Mouse (Mus musculus) liver, embryonic 12.5 days (tissue): ENCODE data around the gene Epb41l4b. TPM values are rescaled to one million over a fixed set of nuclear protein-coding genes. Genes with fewer than 3 reads are reported as not detected.
A peak's percentile ranks its signal among the peaks of the same experiment; 100 is the strongest.

Experiments used
- ATAC-seq: fragments of 200-750 bp; cut with Nextera tagmentation; 2 replicates; pipeline ENCODE4 v1.8.0; 2017; ENCODE audit warnings: moderate number of reproducible peaks, mild to moderate bottlenecking, moderate library complexity
- H3K27ac ChIP-seq: fragments of 300-500 bp; sonication (generic); 2 replicates; pipeline ENCODE4 v1.5.1; 2016; ENCODE audit warnings: mild to moderate bottlenecking
- H3K27me3 ChIP-seq: fragments of 300-500 bp; sonication (generic); replicated peaks from 2 replicates; pipeline ENCODE4 v1.6.1; 2016; ENCODE audit warnings: mild to moderate bottlenecking, moderate library complexity
- H3K36me3 ChIP-seq: fragments of 300-500 bp; sonication (generic); 2 replicates; pipeline ENCODE4 v1.6.1; 2016; ENCODE audit warnings: mild to moderate bottlenecking, moderate library complexity
- H3K4me1 ChIP-seq: fragments of 300-500 bp; sonication (generic); 2 replicates; pipeline ENCODE4 v1.6.1; 2016
- H3K4me2 ChIP-seq: fragments of 300-500 bp; sonication (generic); 2 replicates; pipeline ENCODE4 v1.6.1; 2016; ENCODE audit warnings: mild to moderate bottlenecking, moderate library complexity
- H3K4me3 ChIP-seq: fragments of 300-500 bp; sonication (generic); 2 replicates; pipeline ENCODE4 v1.5.1; 2016; ENCODE audit warnings: mild to moderate bottlenecking, moderate library complexity
- H3K9ac ChIP-seq: fragments of 300-500 bp; sonication (generic); 2 replicates; pipeline ENCODE4 v1.6.1; 2016; ENCODE audit warnings: mild to moderate bottlenecking, moderate library complexity
- H3K9me3 ChIP-seq: fragments of 300-500 bp; sonication (generic); replicated peaks from 2 replicates; pipeline ENCODE4 v1.6.1; 2016; ENCODE audit warnings: mild to moderate bottlenecking, moderate library complexity
- WGBS: fragments of 180-500 bp; shearing (Covaris S2); methylation state at CpG from one replicate; pipeline ENCODE4 v1.1.7; 2016; ENCODE audit not compliant: insufficient replicate concordance; 5-methylcytosine and 5-hydroxymethylcytosine counted together
- polyA plus RNA-seq: library from polyadenylated mRNA; unstranded; fragments of >200 nt; fragmentation: Nextera tagmentation; extraction: Ambion mirVana; gene quantifications from 2 replicates; pipeline ENCODE4 v1.2.1, GENCODE M21; 2016

Gene Epb41l4b
- polyA plus RNA-seq, 1 experiment from 2014 or later, result 1.4 TPM

- peaks cover 24% of the 10 kb centered on the region for H3K27me3 ChIP-seq
- peak; percentile 78 for ATAC-seq
- H3K27ac ChIP-seq, result no peak overlapping the region
These were observed 25.0 kb upstream of the Epb41l4b start for GRCm38 (mm10) chr4:57168277-57168676.

GRCm38 (mm10) chr4:57166922-57167870 is 24.0 kb upstream of the Epb41l4b start:
- peaks cover 16% of the 10 kb centered on the region for H3K4me1 ChIP-seq
- no peak overlapping the region for H3K9ac ChIP-seq
- ATAC-seq, result no peak
- no peak overlapping the region for H3K4me2 ChIP-seq
- no peaks in the 10 kb centered on the region for H3K36me3 ChIP-seq
- peaks cover 27% of the 10 kb centered on the region for H3K27me3 ChIP-seq
- no peak overlapping the region for H3K27ac ChIP-seq
- H3K4me3 ChIP-seq, result no peak overlapping the region
- no peaks in the 10 kb centered on the region for H3K9me3 ChIP-seq
- WGBS, result 39% methylated on average over 12 of the region's 12 CpGs

More at GRCm38 (mm10) chr4:57168277-57168676, 25.0 kb upstream of the Epb41l4b start:
- Histone ChIP-seq H3K4me2 (no peak overlapping the region), H3K4me1 (peaks cover 19% of the 10 kb centered on the region), H3K4me3 (no peak overlapping the region), H3K36me3 (no peaks in the 10 kb centered on the region), H3K9me3 (no peaks in the 10 kb centered on the region), H3K9ac (no peak overlapping the region)
- WGBS, result 21% methylated on average over 1 of the region's 1 CpGs

GRCm38 (mm10) chr4:57165654-57166053 is 22.4 kb upstream of the Epb41l4b start:
- no peak for ATAC-seq
- H3K27ac ChIP-seq, result no peak overlapping the region
- no peaks in the 10 kb centered on the region for H3K9me3 ChIP-seq
- H3K4me3 ChIP-seq, result no peak overlapping the region
- H3K36me3 ChIP-seq, result no peaks in the 10 kb centered on the region
- peaks cover 22% of the 10 kb centered on the region for H3K27me3 ChIP-seq
- WGBS, result 38% methylated on average over 3 of the region's 3 CpGs
- no peak overlapping the region for H3K4me2 ChIP-seq
- H3K9ac ChIP-seq, result no peak overlapping the region
- H3K4me1 ChIP-seq, result peaks cover 16% of the 10 kb centered on the region

- peaks cover 20% of the 10 kb centered on the region for H3K27me3 ChIP-seq
- no peak overlapping the region for H3K4me3 ChIP-seq
- no peak for ATAC-seq
- no peak overlapping the region for H3K4me2 ChIP-seq
- peaks cover 16% of the 10 kb centered on the region for H3K4me1 ChIP-seq
- WGBS, result 73% methylated on average over 9 of the region's 9 CpGs
- no peak overlapping the region for H3K9ac ChIP-seq
- no peak overlapping the region for H3K27ac ChIP-seq
- H3K36me3 ChIP-seq, result no peaks in the 10 kb centered on the region
- H3K9me3 ChIP-seq, result no peaks in the 10 kb centered on the region
These were observed 21.5 kb upstream of the Epb41l4b start for GRCm38 (mm10) chr4:57164578-57165210.

GRCm38 (mm10) chr4:57162789-57163722 is 19.8 kb upstream of the Epb41l4b start:
- Histone ChIP-seq H3K27ac (no peak overlapping the region), H3K4me2 (no peak overlapping the region), H3K4me3 (no peak overlapping the region), H3K27me3 (peaks cover 13% of the 10 kb centered on the region), H3K36me3 (no peaks in the 10 kb centered on the region), H3K9me3 (no peaks in the 10 kb centered on the region), H3K4me1 (peaks cover 10% of the 10 kb centered on the region), H3K9ac (no peak overlapping the region)
- no peak for ATAC-seq
- 42% methylated on average over 10 of the region's 10 CpGs for WGBS

- no peak overlapping the region for H3K9ac ChIP-seq
- 61% methylated on average over 7 of the region's 7 CpGs for WGBS
- H3K9me3 ChIP-seq, result no peaks in the 10 kb centered on the region
- H3K4me2 ChIP-seq, result no peak overlapping the region
- H3K4me3 ChIP-seq, result no peak overlapping the region
- H3K27me3 ChIP-seq, result peaks cover 10% of the 10 kb centered on the region
- no peak overlapping the region for H3K27ac ChIP-seq
- H3K4me1 ChIP-seq, result no peaks in the 10 kb centered on the region
- no peaks in the 10 kb centered on the region for H3K36me3 ChIP-seq
- no peak for ATAC-seq
These were observed 17.3 kb upstream of the Epb41l4b start for GRCm38 (mm10) chr4:57160571-57160970.

GRCm38 (mm10) chr4:57156549-57157169 is 13.4 kb upstream of the Epb41l4b start:
- H3K27ac ChIP-seq, result no peak overlapping the region
- WGBS, result 73% methylated on average over 8 of the region's 8 CpGs
- no peak overlapping the region for H3K4me2 ChIP-seq
- H3K27me3 ChIP-seq, result peaks cover 6% of the 10 kb centered on the region; the same call in 1 of the 2 replicates
- no peak for ATAC-seq
- no peaks in the 10 kb centered on the region for H3K9me3 ChIP-seq
- no peak overlapping the region for H3K9ac ChIP-seq
- no peaks in the 10 kb centered on the region for H3K36me3 ChIP-seq
- peaks cover 37% of the 10 kb centered on the region for H3K4me1 ChIP-seq
- H3K4me3 ChIP-seq, result no peak overlapping the region

GRCm38 (mm10) chr4:57153838-57154237 is 10.6 kb upstream of the Epb41l4b start:
- Histone ChIP-seq H3K36me3 (no peaks in the 10 kb centered on the region), H3K27ac (peak overlapping the region; percentile 94), H3K4me3 (peak overlapping the region; percentile 43), H3K4me2 (peak overlapping the region; percentile 73), H3K9ac (peak overlapping the region; percentile 67), H3K9me3 (no peaks in the 10 kb centered on the region), H3K27me3 (no peaks in the 10 kb centered on the region; the same call in 1 of the 2 replicates), H3K4me1 (peaks cover 42% of the 10 kb centered on the region)
- 45% methylated on average over 8 of the region's 8 CpGs for WGBS
- peak; percentile 55 for ATAC-seq

- ATAC-seq, result peak; percentile 98
- H3K9ac ChIP-seq, result peak overlapping the region; percentile 67
These were observed 10.0 kb upstream of the Epb41l4b start for GRCm38 (mm10) chr4:57153068-57153835.

GRCm38 (mm10) chr4:57148182-57148581 is 4.9 kb upstream of the Epb41l4b start:
- WGBS, result 53% methylated on average over 3 of the region's 3 CpGs
- no peak overlapping the region for H3K4me3 ChIP-seq
- no peaks in the 10 kb centered on the region for H3K9me3 ChIP-seq
- no peaks in the 10 kb centered on the region for H3K36me3 ChIP-seq
- no peak overlapping the region for H3K9ac ChIP-seq
- no peak for ATAC-seq
- no peak overlapping the region for H3K4me2 ChIP-seq
- peaks cover 45% of the 10 kb centered on the region for H3K27me3 ChIP-seq
- no peak overlapping the region for H3K27ac ChIP-seq
- H3K4me1 ChIP-seq, result peaks cover 28% of the 10 kb centered on the region

More at GRCm38 (mm10) chr4:57153068-57153835, 10.0 kb upstream of the Epb41l4b start:
- Histone ChIP-seq H3K27me3 (peaks cover under 1% of the 10 kb centered on the region; the same call in 1 of the 2 replicates), H3K9me3 (no peaks in the 10 kb centered on the region), H3K4me2 (peak overlapping the region; percentile 73), H3K27ac (peak overlapping the region; percentile 94), H3K36me3 (no peaks in the 10 kb centered on the region), H3K4me3 (peak overlapping the region; percentile 43), H3K4me1 (peaks cover 42% of the 10 kb centered on the region)
- WGBS, result 19% methylated on average over 9 of the region's 9 CpGs
